Mouse (Mus musculus): ENCODE results near the gene Serinc4. TPM values are rescaled to one million over a fixed set of nuclear protein-coding genes. Genes with fewer than 3 reads are reported as not detected.

Serinc4 gene
- total RNA-seq, 2 experiments from 2014 or later: not detected

DNA sequence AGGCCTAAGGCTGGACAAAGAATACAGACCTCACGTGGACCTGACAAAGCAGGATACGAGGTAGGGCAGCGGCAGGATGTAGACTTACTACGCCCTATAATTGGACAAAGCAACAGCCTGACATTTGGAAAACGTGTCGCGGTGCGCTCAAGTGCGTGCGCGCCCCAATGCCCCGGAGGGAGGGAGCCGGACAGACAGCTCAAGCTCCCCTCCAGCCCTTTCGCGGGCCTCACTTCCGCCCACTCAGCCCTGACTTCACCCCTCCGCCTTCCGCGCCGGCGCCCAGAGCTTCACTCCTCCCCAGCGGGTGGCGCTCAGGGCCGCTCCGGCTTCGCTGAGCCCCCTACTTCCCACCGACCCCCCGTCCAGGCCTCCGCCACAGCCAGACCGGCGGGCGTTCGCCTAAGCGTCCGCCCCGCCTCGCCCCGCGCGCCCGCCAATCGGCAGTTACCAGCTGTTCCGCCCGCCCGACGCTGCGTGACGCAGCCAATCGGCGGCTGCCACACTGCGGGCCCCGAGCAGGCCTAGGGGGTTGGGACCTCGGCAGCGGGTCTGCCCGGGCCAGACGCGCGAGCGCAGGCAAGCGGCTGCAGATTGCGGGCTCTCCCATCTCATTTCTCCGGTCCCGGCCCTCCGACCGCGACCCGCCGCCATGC, 43.1 kb downstream of the Serinc4 start, which contains the start of the genes Pdia3 and Catsper2:
TSS of gene Pdia3 (plus strand) at position 389 of the 656 bp plus-strand sequence.
TSS of gene Catsper2 (minus strand) at position 406 of the 656 bp plus-strand sequence.
- ATAC-seq (replicated peaks; ENCODE audit: low FRiP score, low TSS enrichment, poor library complexity, severe bottlenecking): peak; percentile 88

DNA sequence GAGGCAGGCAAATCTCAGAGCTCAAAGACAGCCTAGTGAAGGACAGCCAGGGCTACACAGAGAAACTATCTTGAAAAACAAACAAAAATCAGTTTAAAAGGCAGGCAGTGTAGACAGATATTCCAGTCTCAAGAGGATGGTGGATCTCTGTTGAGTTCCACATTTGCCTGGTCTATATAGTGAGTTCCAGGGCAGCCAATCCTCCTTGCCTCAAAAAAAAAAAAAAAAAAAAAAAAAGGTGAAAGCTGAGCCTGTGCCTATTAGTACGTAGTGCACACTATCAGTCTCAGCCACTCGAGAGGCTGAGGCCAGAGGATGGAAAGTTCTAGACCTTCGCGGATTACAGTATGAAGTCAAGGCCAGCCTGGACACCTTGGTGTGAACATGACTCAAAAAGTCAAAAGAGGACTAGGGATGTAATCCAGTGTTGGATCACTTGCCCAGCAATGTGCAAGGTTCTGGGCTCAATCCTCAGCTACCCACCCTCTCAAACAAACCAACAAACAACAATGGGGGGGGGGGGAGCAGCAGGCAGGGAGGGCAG, 43.7 kb downstream of the Serinc4 start:
- ATAC-seq (replicated peaks; ENCODE audit: low FRiP score, low TSS enrichment, poor library complexity, severe bottlenecking): peak; percentile 39

- peak; percentile 62 for ATAC-seq (replicated peaks; ENCODE audit: low FRiP score, low TSS enrichment, poor library complexity, severe bottlenecking)
Observed at GRCm38 (mm10) chr2:121408160-121408559, 48.4 kb downstream of the Serinc4 start.

GRCm38 (mm10) chr2:121403296-121403695, 53.3 kb downstream of the Serinc4 start:
- no peak for ATAC-seq (replicated peaks; ENCODE audit: low FRiP score, low TSS enrichment, poor library complexity, severe bottlenecking)

DNA sequence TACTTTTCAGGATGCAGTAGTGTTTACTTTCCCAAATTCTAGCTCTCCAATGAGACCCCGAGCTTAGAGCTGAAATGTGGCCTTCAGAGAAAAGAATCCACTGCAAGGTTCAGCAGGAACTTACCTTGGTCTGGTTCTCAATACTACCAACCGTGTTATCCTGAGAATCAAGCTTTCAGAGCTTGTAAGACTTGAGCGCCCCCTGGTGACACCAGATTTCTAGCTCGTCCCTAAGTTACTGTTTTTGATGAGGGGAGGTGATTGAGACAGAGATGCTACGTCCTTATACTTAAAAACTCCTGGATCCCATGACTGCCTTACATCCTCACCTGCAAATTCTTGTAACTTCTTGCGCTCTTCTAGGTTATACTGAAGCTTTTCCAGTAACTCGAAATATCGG, 60.0 kb downstream of the Serinc4 start:
- ATAC-seq (replicated peaks; ENCODE audit: low FRiP score, low TSS enrichment, poor library complexity, severe bottlenecking): peak; percentile 75

Other genes with a start within 250 kb of the Serinc4 start
- 22.9 and 33.3 TPM in 2 replicates for gene Trp53bp1, start 185.4 kb downstream of the Serinc4 start, total RNA-seq (2014; fragmentation: Nextera tagmentation)
- gene Trp53bp1, start 185.4 kb downstream of the Serinc4 start, total RNA-seq (2017): 22.6 and 31.8 TPM in 2 replicates
- 0.10 TPM in 1 of 2 replicates, not detected in the other for gene Map1a, start 167.2 kb downstream of the Serinc4 start, total RNA-seq (2014; fragmentation: Nextera tagmentation)
- gene Map1a, start 167.2 kb downstream of the Serinc4 start, total RNA-seq (2017): not detected in 2 replicates
- 8.4 and 14.2 TPM in 2 replicates for gene Ppip5k1, start 101.4 kb downstream of the Serinc4 start, total RNA-seq (2014; fragmentation: Nextera tagmentation)
- gene Ppip5k1, start 101.4 kb downstream of the Serinc4 start, total RNA-seq (2017): 8.2 and 10.1 TPM in 2 replicates
- gene Ckmt1, start 99.1 kb downstream of the Serinc4 start, total RNA-seq (2014; fragmentation: Nextera tagmentation): not detected in 2 replicates
- not detected in 2 replicates for gene Ckmt1, start 99.1 kb downstream of the Serinc4 start, total RNA-seq (2017)
- gene Strc, start 69.6 kb downstream of the Serinc4 start, total RNA-seq (2014; fragmentation: Nextera tagmentation): not detected in 2 replicates
- gene Strc, start 69.6 kb downstream of the Serinc4 start, total RNA-seq (2017): not detected in 2 replicates
- gene Pdia3, start 43.0 kb downstream of the Serinc4 start, total RNA-seq (2014; fragmentation: Nextera tagmentation): 98.2 and 163 TPM in 2 replicates
- gene Pdia3, start 43.0 kb downstream of the Serinc4 start, total RNA-seq (2017): 198 and 215 TPM in 2 replicates
- gene Catsper2, start 43.0 kb downstream of the Serinc4 start, total RNA-seq (2014; fragmentation: Nextera tagmentation): 0.44 and 3.3 TPM in 2 replicates
- 0.56 and 1.3 TPM in 2 replicates for gene Catsper2, start 43.0 kb downstream of the Serinc4 start, total RNA-seq (2017)
- gene Ell3, start 12.5 kb downstream of the Serinc4 start, total RNA-seq (2014; fragmentation: Nextera tagmentation): not detected in 2 replicates
- gene Ell3, start 12.5 kb downstream of the Serinc4 start, total RNA-seq (2017): not detected in 2 replicates
- 408 and 415 TPM in 2 replicates for gene Serf2, start 7.6 kb downstream of the Serinc4 start, total RNA-seq (2014; fragmentation: Nextera tagmentation)
- 367 and 469 TPM in 2 replicates for gene Serf2, start 7.6 kb downstream of the Serinc4 start, total RNA-seq (2017)
- gene Hypk, start 3.5 kb downstream of the Serinc4 start, total RNA-seq (2014; fragmentation: Nextera tagmentation): 154 and 217 TPM in 2 replicates
- gene Hypk, start 3.5 kb downstream of the Serinc4 start, total RNA-seq (2017): 184 and 205 TPM in 2 replicates
- gene Mfap1b, start 17.3 kb upstream of the Serinc4 start, total RNA-seq (2014; fragmentation: Nextera tagmentation): 19.7 and 20.2 TPM in 2 replicates
- gene Mfap1b, start 17.3 kb upstream of the Serinc4 start, total RNA-seq (2017): 50.0 and 51.3 TPM in 2 replicates
- gene Mfap1a, start 49.9 kb upstream of the Serinc4 start, total RNA-seq (2014; fragmentation: Nextera tagmentation): 18.6 and 26.6 TPM in 2 replicates
- gene Mfap1a, start 49.9 kb upstream of the Serinc4 start, total RNA-seq (2017): 34.0 and 45.9 TPM in 2 replicates
- 37.9 and 52.7 TPM in 2 replicates for gene Wdr76, start 49.9 kb upstream of the Serinc4 start, total RNA-seq (2014; fragmentation: Nextera tagmentation)
- gene Wdr76, start 49.9 kb upstream of the Serinc4 start, total RNA-seq (2017): 41.7 and 55.8 TPM in 2 replicates